Mouse (Mus musculus): ENCODE data around the gene Zfhx2. TPM values are rescaled to one million over a fixed set of nuclear protein-coding genes. Genes with fewer than 3 reads are reported as not detected.

Gene Zfhx2
- 1 to 10 TPM; 3.5 to 3.7 TPM for total RNA-seq (2021)
- long read RNA-seq, experiment 1, partial matches to known transcripts, result 0 of 1 reads
- long read RNA-seq, experiment 1, other reads (novel, unspliced or antisense), result 1 of 1 reads
- long read RNA-seq, experiment 2, partial matches to known transcripts, result 0 of 1 reads
- long read RNA-seq, experiment 2, other reads (novel, unspliced or antisense), result 1 of 1 reads

- peak; percentile 91 for DNase-seq
Measured at GRCm38 (mm10) chr14:55092011-55092577, at the start of gene Zfhx2. Gene Zfhx2, minus strand, starts transcription at chr14:55092324.

- no peak for DNase-seq
Measured at GRCm38 (mm10) chr14:55139313-55139712, 47.2 kb upstream of the Zfhx2 start.

- no peak for DNase-seq
Measured at GRCm38 (mm10) chr14:55135676-55136075, 43.6 kb upstream of the Zfhx2 start.

- no peak for DNase-seq
Measured at GRCm38 (mm10) chr14:55126521-55126920, 34.4 kb upstream of the Zfhx2 start.

GRCm38 (mm10) chr14:55125711-55126110 lies 33.6 kb upstream of the Zfhx2 start:
- DNase-seq, result no peak

- no peak for DNase-seq
Measured at GRCm38 (mm10) chr14:55122359-55122758, 30.2 kb upstream of the Zfhx2 start.

GRCm38 (mm10) chr14:55121947-55122346 lies 29.8 kb upstream of the Zfhx2 start:
- peak; percentile 76 for DNase-seq

GRCm38 (mm10) chr14:55119421-55120134 lies 27.5 kb upstream of the Zfhx2 start:
- no peak for DNase-seq

- peak; percentile 62 for DNase-seq
Measured at GRCm38 (mm10) chr14:55118852-55119251, 26.7 kb upstream of the Zfhx2 start.

- DNase-seq, result no peak
Measured at GRCm38 (mm10) chr14:55116425-55117200, 24.5 kb upstream of the Zfhx2 start, which contains the start of gene Jph4. Gene Jph4, minus strand, starts transcription at chr14:55116935.

GRCm38 (mm10) chr14:55115846-55116245 lies 23.7 kb upstream of the Zfhx2 start:
- no peak for DNase-seq

- peak; percentile 50 for DNase-seq
Measured at GRCm38 (mm10) chr14:55114759-55115701, 22.9 kb upstream of the Zfhx2 start.

GRCm38 (mm10) chr14:55113975-55114645 lies 22.0 kb upstream of the Zfhx2 start:
- DNase-seq, result no peak

GRCm38 (mm10) chr14:55113351-55113974 lies 21.3 kb upstream of the Zfhx2 start:
- no peak for DNase-seq

GRCm38 (mm10) chr14:55111720-55112119 lies 19.6 kb upstream of the Zfhx2 start:
- DNase-seq, result no peak

- DNase-seq, result no peak
Measured at GRCm38 (mm10) chr14:55110076-55110475, 18.0 kb upstream of the Zfhx2 start.

GRCm38 (mm10) chr14:55109048-55109873 lies 17.1 kb upstream of the Zfhx2 start:
- no peak for DNase-seq

- no peak for DNase-seq
Measured at GRCm38 (mm10) chr14:55108202-55108870, 16.2 kb upstream of the Zfhx2 start.

- DNase-seq, result no peak
Measured at GRCm38 (mm10) chr14:55106990-55107389, 14.9 kb upstream of the Zfhx2 start.

Data from gastrocnemius, postnatal 25 days (tissue).